Mouse (Mus musculus): ENCODE results near the gene Ift80. TPM values are rescaled to one million over a fixed set of nuclear protein-coding genes. Genes with fewer than 3 reads are reported as not detected.
"Not testable (repeated sequence)": the region's sequence is repeated elsewhere in the genome, so short reads cannot be mapped to it uniquely, and the experiment has no call there.

The Ift80 gene
- polyA plus RNA-seq, 1 experiment from 2014 or later, result 8.0 TPM

DNA sequence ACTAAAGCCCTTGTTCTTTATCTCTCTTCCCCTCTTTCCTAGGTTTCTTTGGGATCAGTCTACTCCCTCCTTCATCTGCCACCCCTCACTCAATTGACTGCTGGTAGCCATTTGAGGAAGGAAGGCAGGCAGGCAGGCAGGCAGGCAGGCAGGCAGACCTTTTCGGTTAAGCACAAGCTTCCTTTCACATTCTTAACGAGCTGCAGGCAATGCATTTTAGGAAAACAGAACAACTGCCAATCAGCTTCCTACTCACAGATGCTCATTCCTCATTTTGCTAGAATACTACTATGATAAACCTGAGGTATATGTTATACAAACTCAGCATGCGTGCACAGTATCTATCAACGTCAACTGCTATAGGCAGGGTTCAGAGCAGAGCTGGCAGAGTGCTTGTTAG lies 47.9 kb downstream of the Ift80 start:
- Histone ChIP-seq H3K4me3 (ENCODE audit: low read depth, low read length) (no peak overlapping the region), H3K27me3 (ENCODE audit: control insufficient read depth, insufficient read depth, low read length) (no peaks in the 10 kb centered on the region), H3K9ac (replicated peaks; ENCODE audit: low read depth, low read length) (no peak overlapping the region), H3K4me1 (ENCODE audit: control insufficient read depth, insufficient read depth, low read length) (no peaks in the 10 kb centered on the region), H3K36me3 (ENCODE audit: control insufficient read depth, insufficient read depth, low read length) (no peaks in the 10 kb centered on the region; the same call in 1 of the 2 replicates), H3K27ac (ENCODE audit: low read depth, low read length) (no peak overlapping the region), H3K4me2 (ENCODE audit: low read depth, low read length) (no peak overlapping the region), H3K9me3 (ENCODE audit: control insufficient read depth, low read length) (no peaks in the 10 kb centered on the region)
- no peak for ATAC-seq (ENCODE audit: low read depth)
- WGBS, result 65% methylated on average over 4 of the region's 4 CpGs

DNA sequence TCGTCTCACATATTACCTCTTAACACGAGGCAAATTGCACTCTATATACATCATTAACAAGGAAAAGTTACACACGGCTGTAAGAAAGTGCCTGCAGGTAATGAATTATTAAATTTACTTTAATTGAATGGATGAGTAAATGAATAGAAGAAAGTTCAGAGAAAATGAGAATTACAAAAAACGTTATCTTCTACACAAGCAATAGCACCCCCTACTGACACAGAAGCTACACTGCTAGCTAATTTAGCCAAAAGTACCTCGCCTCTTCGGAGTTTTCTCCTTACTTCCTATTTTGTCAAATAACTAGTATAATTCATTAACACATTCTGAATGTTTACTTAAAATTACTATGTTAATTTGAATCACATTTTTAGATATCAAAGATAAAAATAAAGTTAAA lies 49.9 kb downstream of the Ift80 start:
- no peak; the same call in 1 of the 2 replicates for ATAC-seq (ENCODE audit: low read depth)
- Histone ChIP-seq H3K9me3 (ENCODE audit: control insufficient read depth, low read length) (no peaks in the 10 kb centered on the region), H3K27me3 (ENCODE audit: control insufficient read depth, insufficient read depth, low read length) (no peaks in the 10 kb centered on the region), H3K4me3 (ENCODE audit: low read depth, low read length) (no peak overlapping the region), H3K27ac (ENCODE audit: low read depth, low read length) (no peak overlapping the region), H3K4me1 (ENCODE audit: control insufficient read depth, insufficient read depth, low read length) (no peaks in the 10 kb centered on the region), H3K36me3 (ENCODE audit: control insufficient read depth, insufficient read depth, low read length) (no peaks in the 10 kb centered on the region), H3K4me2 (ENCODE audit: low read depth, low read length) (no peak overlapping the region), H3K9ac (replicated peaks; ENCODE audit: low read depth, low read length) (no peak overlapping the region)
- WGBS, result 53% methylated on average over 6 of the region's 6 CpGs

- H3K4me3 ChIP-seq (ENCODE audit: low read depth, low read length), result no peak overlapping the region
- 92% methylated on average over 5 of the region's 5 CpGs for WGBS
- no peaks in the 10 kb centered on the region for H3K4me1 ChIP-seq (ENCODE audit: control insufficient read depth, insufficient read depth, low read length)
- H3K36me3 ChIP-seq (ENCODE audit: control insufficient read depth, insufficient read depth, low read length), result no peaks in the 10 kb centered on the region
- no peak for ATAC-seq (ENCODE audit: low read depth)
- no peak overlapping the region for H3K4me2 ChIP-seq (ENCODE audit: low read depth, low read length)
- no peak overlapping the region for H3K9ac ChIP-seq (replicated peaks; ENCODE audit: low read depth, low read length)
- no peak overlapping the region for H3K27ac ChIP-seq (ENCODE audit: low read depth, low read length)
- H3K9me3 ChIP-seq (ENCODE audit: control insufficient read depth, low read length), result no peaks in the 10 kb centered on the region
- no peaks in the 10 kb centered on the region for H3K27me3 ChIP-seq (ENCODE audit: control insufficient read depth, insufficient read depth, low read length)
Measured at GRCm38 (mm10) chr3:68952707-68953106, 51.7 kb downstream of the Ift80 start.

- 91% methylated on average over 11 of the region's 11 CpGs for whole genome bisulfite sequencing
- H3K9ac ChIP-seq (replicated peaks; ENCODE audit: low read depth, low read length); H3K9me3 ChIP-seq (ENCODE audit: control insufficient read depth, low read length); H3K27ac ChIP-seq (ENCODE audit: low read depth, low read length); ATAC-seq (ENCODE audit: low read depth); H3K36me3 ChIP-seq (ENCODE audit: control insufficient read depth, insufficient read depth, low read length); H3K4me3 ChIP-seq (ENCODE audit: low read depth, low read length); H3K27me3 ChIP-seq (ENCODE audit: control insufficient read depth, insufficient read depth, low read length); H3K4me1 ChIP-seq (ENCODE audit: control insufficient read depth, insufficient read depth, low read length); H3K4me2 ChIP-seq (ENCODE audit: low read depth, low read length): not testable (repeated sequence)
Measured at GRCm38 (mm10) chr3:68951971-68952370, 52.4 kb downstream of the Ift80 start.

DNA sequence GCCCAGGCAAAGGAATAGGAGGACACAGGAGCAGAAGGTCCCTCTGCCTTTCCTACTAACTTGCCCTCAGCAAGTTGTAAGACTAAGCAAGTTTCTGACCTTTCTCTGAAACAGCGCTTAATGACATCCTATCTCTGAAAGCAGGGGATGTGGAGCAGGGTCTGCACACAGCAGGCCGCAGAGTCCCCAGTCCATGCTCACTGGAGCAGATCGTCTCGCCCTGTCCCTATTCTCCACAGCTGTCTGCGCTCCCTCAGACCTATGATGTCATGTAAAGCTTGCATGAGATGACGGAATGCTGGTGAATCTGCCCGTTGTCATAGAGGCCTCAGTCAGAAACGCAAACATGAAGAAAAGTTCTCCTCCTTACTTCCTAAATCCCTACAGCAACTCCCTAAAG lies 55.0 kb downstream of the Ift80 start:
- Histone ChIP-seq H3K4me2 (ENCODE audit: low read depth, low read length) (no peak overlapping the region), H3K4me1 (ENCODE audit: control insufficient read depth, insufficient read depth, low read length) (no peaks in the 10 kb centered on the region), H3K9me3 (ENCODE audit: control insufficient read depth, low read length) (no peaks in the 10 kb centered on the region), H3K27ac (ENCODE audit: low read depth, low read length) (no peak overlapping the region), H3K27me3 (ENCODE audit: control insufficient read depth, insufficient read depth, low read length) (no peaks in the 10 kb centered on the region), H3K4me3 (ENCODE audit: low read depth, low read length) (no peak overlapping the region), H3K9ac (replicated peaks; ENCODE audit: low read depth, low read length) (no peak overlapping the region), H3K36me3 (ENCODE audit: control insufficient read depth, insufficient read depth, low read length) (no peaks in the 10 kb centered on the region)
- WGBS, result 73% methylated on average over 8 of the region's 8 CpGs
- no peak for ATAC-seq (ENCODE audit: low read depth)

DNA sequence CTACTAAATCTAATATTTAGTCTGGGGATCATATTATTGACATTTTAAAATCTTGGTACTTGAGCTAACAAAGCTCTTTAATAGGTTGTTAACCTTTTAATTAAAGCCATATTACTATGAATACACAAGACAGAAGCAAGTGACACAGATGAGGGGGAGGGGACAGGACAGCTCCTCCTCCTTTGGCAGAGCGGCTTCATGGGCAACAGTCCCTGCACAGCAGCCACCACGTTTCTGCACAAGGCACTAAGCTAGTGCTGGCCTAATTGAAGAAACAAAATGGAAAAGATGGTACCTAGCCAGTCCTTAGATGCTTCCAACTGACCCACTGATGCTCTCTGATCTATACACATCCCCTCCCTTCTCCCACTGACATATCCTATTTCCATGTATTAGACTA lies 55.5 kb downstream of the Ift80 start:
- H3K27ac ChIP-seq (ENCODE audit: low read depth, low read length), result no peak overlapping the region
- no peaks in the 10 kb centered on the region for H3K9me3 ChIP-seq (ENCODE audit: control insufficient read depth, low read length)
- H3K9ac ChIP-seq (replicated peaks; ENCODE audit: low read depth, low read length), result no peak overlapping the region
- H3K27me3 ChIP-seq (ENCODE audit: control insufficient read depth, insufficient read depth, low read length), result no peaks in the 10 kb centered on the region
- H3K4me2 ChIP-seq (ENCODE audit: low read depth, low read length), result no peak overlapping the region
- no peaks in the 10 kb centered on the region for H3K4me1 ChIP-seq (ENCODE audit: control insufficient read depth, insufficient read depth, low read length)
- ATAC-seq (ENCODE audit: low read depth), result no peak
- 48% methylated on average over 2 of the region's 2 CpGs for WGBS
- no peaks in the 10 kb centered on the region for H3K36me3 ChIP-seq (ENCODE audit: control insufficient read depth, insufficient read depth, low read length)
- H3K4me3 ChIP-seq (ENCODE audit: low read depth, low read length), result no peak overlapping the region

- H3K27me3 ChIP-seq (ENCODE audit: control insufficient read depth, insufficient read depth, low read length), result no peaks in the 10 kb centered on the region
- 84% methylated on average over 6 of the region's 6 CpGs for WGBS
- H3K4me3 ChIP-seq (ENCODE audit: low read depth, low read length), result no peak overlapping the region
- no peak overlapping the region for H3K9ac ChIP-seq (replicated peaks; ENCODE audit: low read depth, low read length)
- no peak overlapping the region for H3K27ac ChIP-seq (ENCODE audit: low read depth, low read length)
- no peak overlapping the region for H3K4me2 ChIP-seq (ENCODE audit: low read depth, low read length)
- no peaks in the 10 kb centered on the region for H3K4me1 ChIP-seq (ENCODE audit: control insufficient read depth, insufficient read depth, low read length)
- no peaks in the 10 kb centered on the region for H3K9me3 ChIP-seq (ENCODE audit: control insufficient read depth, low read length)
- ATAC-seq (ENCODE audit: low read depth), result no peak; the same call in 1 of the 2 replicates
- H3K36me3 ChIP-seq (ENCODE audit: control insufficient read depth, insufficient read depth, low read length), result no peaks in the 10 kb centered on the region
Measured at GRCm38 (mm10) chr3:68941867-68942266, 62.5 kb downstream of the Ift80 start.

- no peaks in the 10 kb centered on the region for H3K27me3 ChIP-seq (ENCODE audit: control insufficient read depth, insufficient read depth, low read length)
- H3K9me3 ChIP-seq (ENCODE audit: control insufficient read depth, low read length), result no peaks in the 10 kb centered on the region
- H3K4me1 ChIP-seq (ENCODE audit: control insufficient read depth, insufficient read depth, low read length), result no peaks in the 10 kb centered on the region
- H3K36me3 ChIP-seq (ENCODE audit: control insufficient read depth, insufficient read depth, low read length), result no peaks in the 10 kb centered on the region
- H3K27ac ChIP-seq (ENCODE audit: low read depth, low read length), result no peak overlapping the region
- no peak overlapping the region for H3K4me2 ChIP-seq (ENCODE audit: low read depth, low read length)
- H3K4me3 ChIP-seq (ENCODE audit: low read depth, low read length), result no peak overlapping the region
- ATAC-seq (ENCODE audit: low read depth), result no peak
- 98% methylated on average over 2 of the region's 2 CpGs for WGBS
- H3K9ac ChIP-seq (replicated peaks; ENCODE audit: low read depth, low read length), result no peak overlapping the region
Measured at GRCm38 (mm10) chr3:68940311-68940710, 64.1 kb downstream of the Ift80 start.

GRCm38 (mm10) chr3:68939312-68939711 lies 65.1 kb downstream of the Ift80 start:
- Histone ChIP-seq H3K4me1 (ENCODE audit: control insufficient read depth, insufficient read depth, low read length) (no peaks in the 10 kb centered on the region), H3K4me2 (ENCODE audit: low read depth, low read length) (no peak overlapping the region), H3K27ac (ENCODE audit: low read depth, low read length) (no peak overlapping the region), H3K36me3 (ENCODE audit: control insufficient read depth, insufficient read depth, low read length) (no peaks in the 10 kb centered on the region), H3K9me3 (ENCODE audit: control insufficient read depth, low read length) (no peaks in the 10 kb centered on the region), H3K4me3 (ENCODE audit: low read depth, low read length) (no peak overlapping the region), H3K9ac (replicated peaks; ENCODE audit: low read depth, low read length) (no peak overlapping the region), H3K27me3 (ENCODE audit: control insufficient read depth, insufficient read depth, low read length) (no peaks in the 10 kb centered on the region)
- 79% methylated on average over 7 of the region's 7 CpGs for WGBS
- ATAC-seq (ENCODE audit: low read depth), result peak; percentile 41; the same call in 1 of the 2 replicates

DNA sequence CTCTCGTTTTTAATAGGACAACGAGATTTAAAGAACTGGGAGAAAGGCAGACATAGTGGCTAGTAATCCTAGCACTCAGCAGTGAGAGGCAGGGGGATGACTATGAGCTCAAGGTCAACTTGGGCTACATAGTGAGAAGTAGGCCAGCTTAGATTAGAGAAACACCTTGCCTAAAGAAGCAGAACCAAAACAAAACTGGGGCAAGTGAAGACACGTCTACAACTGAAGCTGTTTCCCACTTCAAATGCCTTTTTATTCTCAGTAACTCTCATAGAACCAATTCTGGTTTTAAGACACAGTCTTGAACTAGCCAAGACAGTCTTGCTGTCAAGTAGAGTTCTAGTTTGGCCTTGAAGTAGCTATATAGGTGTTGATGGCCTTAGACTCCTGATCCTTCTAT lies 67.7 kb downstream of the Ift80 start:
- Histone ChIP-seq H3K9ac (replicated peaks; ENCODE audit: low read depth, low read length) (no peak overlapping the region), H3K4me2 (ENCODE audit: low read depth, low read length) (no peak overlapping the region), H3K27me3 (ENCODE audit: control insufficient read depth, insufficient read depth, low read length) (no peaks in the 10 kb centered on the region), H3K4me3 (ENCODE audit: low read depth, low read length) (no peak overlapping the region), H3K9me3 (ENCODE audit: control insufficient read depth, low read length) (no peaks in the 10 kb centered on the region), H3K36me3 (ENCODE audit: control insufficient read depth, insufficient read depth, low read length) (no peaks in the 10 kb centered on the region), H3K27ac (ENCODE audit: low read depth, low read length) (no peak overlapping the region), H3K4me1 (ENCODE audit: control insufficient read depth, insufficient read depth, low read length) (no peaks in the 10 kb centered on the region)
- ATAC-seq (ENCODE audit: low read depth), result no peak
- 94% methylated on average over 3 of the region's 3 CpGs for WGBS
